Mouse (Mus musculus) heart, adult 2 months (tissue): ENCODE data around the gene Aspg. TPM values are rescaled to one million over a fixed set of nuclear protein-coding genes. Genes with fewer than 3 reads are reported as not detected.

Experiments used
- DNase-seq, 2 experiments: peaks; one replicate each; pipeline ENCODE4 v3.0.0; 2021
- H3K27ac ChIP-seq: fragments of 200-600 bp; 2 replicates; pipeline ENCODE4 v1.8.1; 2022
- H3K27me3 ChIP-seq: fragments of 200-500 bp; 2 replicates; pipeline ENCODE4 v1.6.1; 2012; ENCODE audit warnings: mild to moderate bottlenecking, low read length, inconsistent platforms, mixed read lengths; ENCODE audit not compliant: control insufficient read depth, insufficient read depth
- H3K36me3 ChIP-seq: fragments of 200-500 bp; 2 replicates; pipeline ENCODE4 v1.6.1; 2012; ENCODE audit warnings: low read length, inconsistent platforms; ENCODE audit not compliant: control insufficient read depth, insufficient read depth
- H3K4me1 ChIP-seq: fragments of 200-500 bp; 2 replicates; pipeline ENCODE4 v1.6.1; 2011; ENCODE audit warnings: low read length; ENCODE audit not compliant: control insufficient read depth, insufficient read depth
- H3K4me3 ChIP-seq: fragments of 200-600 bp; 2 replicates; pipeline ENCODE4 v1.8.1; 2022
- H3K79me2 ChIP-seq: fragments of 200-500 bp; replicated peaks from 2 replicates; pipeline ENCODE4 v1.6.1; 2012; ENCODE audit warnings: mild to moderate bottlenecking, inconsistent platforms, low read length, moderate library complexity, mixed read lengths; ENCODE audit not compliant: control insufficient read depth, insufficient read depth
- H3K9ac ChIP-seq: fragments of 200-500 bp; 2 replicates; pipeline ENCODE4 v1.6.1; 2012; ENCODE audit warnings: low read depth, mild to moderate bottlenecking, control low read depth, inconsistent platforms, low read length, mixed read lengths
- CTCF ChIP-seq: fragments of 200-600 bp; IDR thresholded peaks from 2 replicates; pipeline ENCODE4 v1.8.1; 2022; ENCODE audit warnings: antibody characterized with exemption, mild to moderate bottlenecking, moderate library complexity
- EP300 ChIP-seq: fragments of 200-500 bp; IDR thresholded peaks from 2 replicates; pipeline ENCODE4 v1.6.1; 2011; ENCODE audit warnings: low read depth, low read length, control low read depth; ENCODE audit not compliant: insufficient read depth
- POLR2A ChIP-seq: fragments of 200-500 bp; IDR thresholded peaks from 2 replicates; pipeline ENCODE4 v1.6.1; 2011; ENCODE audit warnings: mild to moderate bottlenecking, low read depth, low read length, control low read depth; ENCODE audit not compliant: insufficient read depth
- WGBS: fragments of 180-500 bp; shearing (Covaris S2); methylation state at CpG from one replicate; pipeline ENCODE4 v1.1.7; 2018; 5-methylcytosine and 5-hydroxymethylcytosine counted together
- intact Hi-C: fragments of 180-260 bp; cut with DNase I; formaldehyde crosslinking; loops from one replicate; pipeline ENCODE4 v1.15.1; 2025
- polyA plus RNA-seq: library from polyadenylated mRNA; depleted of rRNA; stranded (reverse); fragments of >200 nt; gene quantifications from 2 replicates; pipeline ENCODE4 v1.2.3, GENCODE M21; 2012
- total RNA-seq, 2 experiments: library from RNA; stranded (reverse); gene quantifications; 2 replicates each; pipeline ENCODE4 v1.2.3; 2021

Aspg gene
- total and polyA plus RNA-seq, 3 experiments, result 0.55 to 11.1 (median 0.61) TPM

- no peaks in the 10 kb centered on the region for H3K79me2 ChIP-seq
- H3K27me3 ChIP-seq, result no peaks in the 10 kb centered on the region
- DNase-seq, result no peak
- H3K27ac ChIP-seq, result no peak overlapping the region
- H3K36me3 ChIP-seq, result no peaks in the 10 kb centered on the region
- intact Hi-C loops, result no loop called here
- TF ChIP-seq POLR2A (no peak), EP300 (no peak), CTCF (no peak)
- H3K9ac ChIP-seq, result no peak overlapping the region
- H3K4me3 ChIP-seq, result no peak overlapping the region
- WGBS, result 70% methylated on average over 5 of the region's 5 CpGs
- peaks cover 10% of the 10 kb centered on the region for H3K4me1 ChIP-seq
Measured at GRCm38 (mm10) chr12:112117006-112117405, 10.5 kb downstream of the Aspg start.

GRCm38 (mm10) chr12:112117649-112118048 lies 11.2 kb downstream of the Aspg start:
- TF ChIP-seq CTCF (no peak), EP300 (no peak), POLR2A (no peak)
- Histone ChIP-seq H3K9ac (no peak overlapping the region), H3K27me3 (no peaks in the 10 kb centered on the region), H3K4me1 (peaks cover 10% of the 10 kb centered on the region), H3K36me3 (no peaks in the 10 kb centered on the region), H3K4me3 (no peak overlapping the region), H3K27ac (no peak overlapping the region), H3K79me2 (no peaks in the 10 kb centered on the region)
- DNase-seq, result no peak
- intact Hi-C loops, result no loop called here
- 73% methylated on average over 7 of the region's 7 CpGs for WGBS

GRCm38 (mm10) chr12:112121188-112121587 lies 14.7 kb downstream of the Aspg start:
- Histone ChIP-seq H3K4me3 (no peak overlapping the region), H3K79me2 (no peaks in the 10 kb centered on the region), H3K36me3 (no peaks in the 10 kb centered on the region), H3K4me1 (peaks cover 10% of the 10 kb centered on the region), H3K27ac (no peak overlapping the region; the same call in 1 of the 2 replicates), H3K27me3 (no peaks in the 10 kb centered on the region), H3K9ac (no peak overlapping the region)
- peak; percentile 51 to 57 for DNase-seq
- TF ChIP-seq EP300 (no peak), POLR2A (no peak), CTCF (no peak)
- intact Hi-C loops, result no loop called here
- 39% methylated on average over 3 of the region's 3 CpGs for WGBS

- Histone ChIP-seq H3K27ac (no peak overlapping the region), H3K36me3 (no peaks in the 10 kb centered on the region), H3K79me2 (no peaks in the 10 kb centered on the region), H3K4me3 (no peak overlapping the region), H3K9ac (no peak overlapping the region), H3K4me1 (peaks cover 9% of the 10 kb centered on the region), H3K27me3 (no peaks in the 10 kb centered on the region)
- no peak for TF ChIP-seq POLR2A
- TF ChIP-seq CTCF, result no peak
- TF ChIP-seq EP300, result no peak
- WGBS, result 83% methylated on average over 14 of the region's 14 CpGs
- intact Hi-C loops, result no loop called here
- no peak for DNase-seq
Measured at GRCm38 (mm10) chr12:112125903-112126302, 19.4 kb downstream of the Aspg start.

- H3K27me3 ChIP-seq, result no peaks in the 10 kb centered on the region
Measured at GRCm38 (mm10) chr12:112126931-112127635, 20.6 kb downstream of the Aspg start.

GRCm38 (mm10) chr12:112128526-112128925 lies 22.0 kb downstream of the Aspg start:
- DNase-seq, result no peak
- Histone ChIP-seq H3K9ac (no peak overlapping the region), H3K36me3 (no peaks in the 10 kb centered on the region), H3K4me1 (no peaks in the 10 kb centered on the region), H3K27me3 (no peaks in the 10 kb centered on the region), H3K4me3 (no peak overlapping the region), H3K79me2 (no peaks in the 10 kb centered on the region), H3K27ac (no peak overlapping the region)
- TF ChIP-seq POLR2A (no peak), CTCF (no peak), EP300 (no peak)
- intact Hi-C loops, result no loop called here
- WGBS, result 93% methylated on average over 4 of the region's 4 CpGs

More at GRCm38 (mm10) chr12:112126931-112127635, 20.6 kb downstream of the Aspg start:
- H3K4me3 ChIP-seq, result no peak overlapping the region
- no peak overlapping the region for H3K9ac ChIP-seq
- peak; percentile 40 for TF ChIP-seq CTCF
- no peak for TF ChIP-seq POLR2A
- intact Hi-C loops, result no loop called here
- no peak overlapping the region for H3K27ac ChIP-seq
- H3K36me3 ChIP-seq, result no peaks in the 10 kb centered on the region
- no peaks in the 10 kb centered on the region for H3K79me2 ChIP-seq
- no peaks in the 10 kb centered on the region for H3K4me1 ChIP-seq
- WGBS, result 71% methylated on average over 14 of the region's 14 CpGs
- no peak for DNase-seq
